Mouse (Mus musculus): ENCODE measurements around the gene Commd3.

The Commd3 gene

GRCm38 (mm10) chr2:18687671-18688170 is 15.5 kb downstream of the Commd3 start:
- no peak for DNase-seq (ENCODE audit: low spot score in 2 of 2)

- DNase-seq (ENCODE audit: low spot score in 2 of 2) = no peak
Observed at GRCm38 (mm10) chr2:18688286-18688685, 16.1 kb downstream of the Commd3 start.

GRCm38 (mm10) chr2:18688708-18689063 is 16.5 kb downstream of the Commd3 start:
- peak in 1 of 2 experiments; percentile 81 for DNase-seq (ENCODE audit: low spot score in 2 of 2)

GRCm38 (mm10) chr2:18689064-18689921 is 17.1 kb downstream of the Commd3 start:
- DNase-seq (ENCODE audit: low spot score in 2 of 2) = peak; percentile 40 to 57

- peak in 1 of 2 experiments; percentile 37 for DNase-seq (ENCODE audit: low spot score in 2 of 2)
Observed at GRCm38 (mm10) chr2:18690055-18690691, 18.0 kb downstream of the Commd3 start.

GRCm38 (mm10) chr2:18690756-18691155 is 18.6 kb downstream of the Commd3 start:
- no peak for DNase-seq (ENCODE audit: low spot score in 2 of 2)

- DNase-seq (ENCODE audit: low spot score in 2 of 2) = no peak
Observed at GRCm38 (mm10) chr2:18692031-18692430, 19.8 kb downstream of the Commd3 start.

- DNase-seq (ENCODE audit: low spot score in 2 of 2) = no peak
Observed at GRCm38 (mm10) chr2:18692548-18692947, 20.4 kb downstream of the Commd3 start.

- no peak for DNase-seq (ENCODE audit: low spot score in 2 of 2)
Observed at GRCm38 (mm10) chr2:18693491-18693870, 21.3 kb downstream of the Commd3 start.

- peak; percentile 49 to 52 for DNase-seq (ENCODE audit: low spot score in 2 of 2)
Observed at GRCm38 (mm10) chr2:18693871-18694610, 21.9 kb downstream of the Commd3 start, which contains the start of gene Spag6. TSS of gene Spag6 (plus strand) at chr2:18694032.

- no peak for DNase-seq (ENCODE audit: low spot score in 2 of 2)
Observed at GRCm38 (mm10) chr2:18694611-18694950, 22.4 kb downstream of the Commd3 start.

- no peak for DNase-seq (ENCODE audit: low spot score in 2 of 2)
Observed at GRCm38 (mm10) chr2:18695163-18695562, 23.0 kb downstream of the Commd3 start.

- DNase-seq (ENCODE audit: low spot score in 2 of 2) = no peak
Observed at GRCm38 (mm10) chr2:18695629-18696150, 23.5 kb downstream of the Commd3 start.

- DNase-seq (ENCODE audit: low spot score in 2 of 2) = no peak
Observed at GRCm38 (mm10) chr2:18697591-18698244, 25.5 kb downstream of the Commd3 start.

GRCm38 (mm10) chr2:18698663-18699385 is 26.6 kb downstream of the Commd3 start:
- DNase-seq (ENCODE audit: low spot score in 2 of 2) = peak in 1 of 2 experiments; percentile 22

- DNase-seq (ENCODE audit: low spot score in 2 of 2) = no peak
Observed at GRCm38 (mm10) chr2:18699401-18699990, 27.3 kb downstream of the Commd3 start.

- DNase-seq (ENCODE audit: low spot score in 2 of 2) = no peak
Observed at GRCm38 (mm10) chr2:18710356-18710755, 38.2 kb downstream of the Commd3 start.

- no peak for DNase-seq (ENCODE audit: low spot score in 2 of 2)
Observed at GRCm38 (mm10) chr2:18713071-18713470, 40.9 kb downstream of the Commd3 start.

GRCm38 (mm10) chr2:18714337-18714736 is 42.2 kb downstream of the Commd3 start:
- no peak for DNase-seq (ENCODE audit: low spot score in 2 of 2)

- no peak for DNase-seq (ENCODE audit: low spot score in 2 of 2)
Observed at GRCm38 (mm10) chr2:18718521-18718920, 46.3 kb downstream of the Commd3 start.

All from spleen, postnatal 10 days (tissue).